Mouse (Mus musculus): ENCODE data around the gene Nemp1.

- TF ChIP-seq CTCF (IDR thresholded peaks at IDR 0.05; ENCODE audit: borderline replicate concordance, insufficient read depth, low read depth, low read length): peak; percentile 74
- TF ChIP-seq POLR2A (IDR thresholded peaks at IDR 0.05; ENCODE audit: borderline replicate concordance, insufficient read depth, low read length): no peak
Observed at GRCm38 (mm10) chr10:127626433-127626832, 40.3 kb upstream of the Nemp1 start.
